Mouse (Mus musculus) brain, embryonic 14.5 days (tissue): ENCODE measurements at regions not wholly inside any gene's neighbourhood (a gene's known extent, or its start where the extent isn't known, plus 50 kb on each side); places are given as distances from the start of the nearest gene placed in this dataset.

Source experiments
- CTCF ChIP-seq: fragments of 200-500 bp; IDR thresholded peaks from 2 replicates; pipeline ENCODE4 v1.5.1; 2012; ENCODE audit warnings: inconsistent platforms, mild to moderate bottlenecking, moderate library complexity, borderline replicate concordance; ENCODE audit not compliant: insufficient read depth, insufficient read length; ENCODE audit errors: extremely low read depth
- POLR2A ChIP-seq: fragments of 200-500 bp; IDR thresholded peaks from 2 replicates; pipeline ENCODE4 v1.6.1; 2012; ENCODE audit warnings: mild to moderate bottlenecking, inconsistent platforms, borderline replicate concordance; ENCODE audit not compliant: poor library complexity, insufficient read depth, insufficient read length, severe bottlenecking; ENCODE audit errors: extremely low read depth

- TF ChIP-seq CTCF (no peak), POLR2A (no peak)
Measured at GRCm38 (mm10) chr5:52051383-52052071, 138.8 kb downstream of the Dhx15 start.
